Mouse (Mus musculus) thymus, postnatal 36 days (tissue): ENCODE data around the gene 4930467E23Rik.
"Not testable (repeated sequence)": the region's sequence is repeated elsewhere in the genome, so short reads cannot be mapped to it uniquely, and the experiment has no call there.

ENCODE experiments used
- DNase-seq, 2 experiments: peaks; one replicate each; pipeline ENCODE4 v3.0.0; 2022; ENCODE audit warnings: mixed read lengths in 2 of 2

Gene 4930467E23Rik

GRCm38 (mm10) chr8:19729276-19729675, at the start of gene 4930467E23Rik:
Gene 4930467E23Rik, plus strand, starts transcription at chr8:19729576.
- not testable (repeated sequence) for DNase-seq

- not testable (repeated sequence) for DNase-seq
Measured at GRCm38 (mm10) chr8:19682311-19682710, 47.1 kb upstream of the 4930467E23Rik start.

- peak in 1 of 2 experiments; percentile 8 for DNase-seq
Measured at GRCm38 (mm10) chr8:19685476-19685875, 43.9 kb upstream of the 4930467E23Rik start.

GRCm38 (mm10) chr8:19688802-19689525, 40.4 kb upstream of the 4930467E23Rik start:
- not testable (repeated sequence) for DNase-seq

- DNase-seq, result not testable (repeated sequence)
Measured at GRCm38 (mm10) chr8:19689745-19690144, 39.6 kb upstream of the 4930467E23Rik start.

- not testable (repeated sequence) for DNase-seq
Measured at GRCm38 (mm10) chr8:19691421-19691820, 38.0 kb upstream of the 4930467E23Rik start.

- DNase-seq, result not testable (repeated sequence)
Measured at GRCm38 (mm10) chr8:19697497-19698077, 31.8 kb upstream of the 4930467E23Rik start.

GRCm38 (mm10) chr8:19698123-19698522, 31.3 kb upstream of the 4930467E23Rik start:
- DNase-seq, result not testable (repeated sequence)

GRCm38 (mm10) chr8:19698722-19699121, 30.7 kb upstream of the 4930467E23Rik start:
- DNase-seq, result peak; percentile 51 to 60

GRCm38 (mm10) chr8:19701326-19701725, 28.1 kb upstream of the 4930467E23Rik start:
- DNase-seq, result not testable (repeated sequence)

GRCm38 (mm10) chr8:19702276-19702675, 27.1 kb upstream of the 4930467E23Rik start:
- DNase-seq, result not testable (repeated sequence)

- DNase-seq, result peak; percentile 44 to 63
Measured at GRCm38 (mm10) chr8:19702972-19703709, 26.2 kb upstream of the 4930467E23Rik start.

- not testable (repeated sequence) for DNase-seq
Measured at GRCm38 (mm10) chr8:19703906-19704305, 25.5 kb upstream of the 4930467E23Rik start.

GRCm38 (mm10) chr8:19704441-19705215, 24.7 kb upstream of the 4930467E23Rik start:
- peak; percentile 22 to 28 for DNase-seq

GRCm38 (mm10) chr8:19705216-19705600, 24.2 kb upstream of the 4930467E23Rik start:
- DNase-seq, result not testable (repeated sequence)

- not testable (repeated sequence) for DNase-seq
Measured at GRCm38 (mm10) chr8:19706101-19706725, 23.2 kb upstream of the 4930467E23Rik start.

GRCm38 (mm10) chr8:19706918-19707760, 22.2 kb upstream of the 4930467E23Rik start:
- DNase-seq, result peak; percentile 41 to 54

GRCm38 (mm10) chr8:19707761-19708443, 21.5 kb upstream of the 4930467E23Rik start:
- DNase-seq, result not testable (repeated sequence)

- not testable (repeated sequence) for DNase-seq
Measured at GRCm38 (mm10) chr8:19708976-19709375, 20.4 kb upstream of the 4930467E23Rik start.

GRCm38 (mm10) chr8:19709488-19709887, 19.9 kb upstream of the 4930467E23Rik start:
- DNase-seq, result peak; percentile 24 to 25
